ENCODE assay signal across 16 mouse cellular contexts in genomic region chr2:31474686-31475085, GRCm38 (mm10). TPM values are rescaled to one million over a fixed set of nuclear protein-coding genes. Genes with fewer than 3 reads are reported as not detected.
DNase-seq lines count a peak whose midpoint lies in the region; ATAC-seq and TF ChIP-seq lines count a peak whose summit lies in the region.
"Had no signal": no experiment of that assay in that cellular context is flagged by ENCODE, and none has a peak within 500 bp of the region (broad histone marks: within the 10 kb centered on the region; RNA-seq: fewer than 3 reads in every experiment).

No protein-coding gene starts in this region.

- peaks cover 14% of the 10 kb centered on the region; the same call in 1 of the 2 replicates for H3K79me2 ChIP-seq in liver, adult 2 months (ENCODE audit: control insufficient read depth, insufficient read depth, low read length)

- ATAC-seq in hindbrain, embryonic 12.5 days (ENCODE audit: low FRiP score): no peak
- no peak for ATAC-seq in midbrain, embryonic 16.5 days
- ATAC-seq: Patski had no signal

- peaks cover 54% of the 10 kb centered on the region for H3K4me1 ChIP-seq in hindbrain, embryonic 10.5 days (replicated peaks)
- peaks cover 20% of the 10 kb centered on the region for H3K4me1 ChIP-seq in hindbrain, embryonic 12.5 days
- peaks cover 30% of the 10 kb centered on the region for H3K4me1 ChIP-seq in liver, adult 2 months (ENCODE audit: control insufficient read depth, insufficient read depth, low read length)
- H3K4me1 ChIP-seq in midbrain, embryonic 16.5 days (ENCODE audit: control insufficient read depth, insufficient read depth, low read length): peaks cover 7% of the 10 kb centered on the region

- TF ChIP-seq CTCF in liver, adult 2 months (IDR thresholded peaks at IDR 0.05; ENCODE audit: low read depth, low read length): no peak

- H3K4me2 ChIP-seq in hindbrain, embryonic 12.5 days (replicated peaks): no peak overlapping the region
- H3K4me2 ChIP-seq in midbrain, embryonic 16.5 days (ENCODE audit: low read length): no peak overlapping the region
- H3K4me2 ChIP-seq: embryonic facial prominence, embryonic 12.5 days; heart, embryonic 13.5 days had no signal

- TF ChIP-seq POLR2A in liver, adult 2 months (IDR thresholded peaks at IDR 0.05; ENCODE audit: extremely low read depth, insufficient read depth, low read length): 0 out of 2 replicates have a peak, but pooled peaks have one; percentile 20

- DNase-seq in hindbrain, embryonic 10.5 days (ENCODE audit: low spot score): peak; percentile 57
- DNase-seq in liver, adult 2 months (ENCODE audit: extremely low read depth, low read depth, low spot score): no peak
- no peak for DNase-seq in liver
- peak; percentile 67 for DNase-seq in retina, postnatal 1 day
- no peak for DNase-seq in retina, embryonic 14.5 days (ENCODE audit: low spot score)
- DNase-seq in left cerebral cortex, postnatal 25 days (ENCODE audit: low spot score in 2 of 2): no peak
- DNase-seq: cerebellum, adult 18-20 months; gastrocnemius, postnatal 36 days; heart, adult 2 months; heart, postnatal 14 days; lung, postnatal 10 days had no signal

- H3K36me3 ChIP-seq in hindbrain, embryonic 10.5 days: no peaks in the 10 kb centered on the region
- no peaks in the 10 kb centered on the region for H3K36me3 ChIP-seq in hindbrain, embryonic 12.5 days
- peaks cover 59% of the 10 kb centered on the region for H3K36me3 ChIP-seq in liver, adult 2 months (ENCODE audit: control insufficient read depth, insufficient read depth, low read length)
- H3K36me3 ChIP-seq in midbrain, embryonic 16.5 days (ENCODE audit: control insufficient read depth, insufficient read depth, low read length): no peaks in the 10 kb centered on the region
- H3K36me3 ChIP-seq: embryonic facial prominence, embryonic 12.5 days; heart, embryonic 13.5 days had no signal

- H3K27ac ChIP-seq in hindbrain, embryonic 10.5 days: peak overlapping the region; percentile 46; the same call in 1 of the 2 replicates
- H3K27ac ChIP-seq in hindbrain, embryonic 12.5 days: no peak overlapping the region
- no peak overlapping the region; the same call in 1 of the 2 replicates for H3K27ac ChIP-seq in liver, adult 2 months (replicated peaks; ENCODE audit: insufficient read depth, low read depth, low read length)
- no peak overlapping the region for H3K27ac ChIP-seq in midbrain, embryonic 16.5 days (ENCODE audit: low read length)
- H3K27ac ChIP-seq: embryonic facial prominence, embryonic 12.5 days; heart, adult 2 months; heart, embryonic 13.5 days had no signal

- WGBS in hindbrain, embryonic 10.5 days: 55% methylated on average over 5 of the region's 5 CpGs
- WGBS in hindbrain, embryonic 12.5 days: 50% methylated on average over 5 of the region's 5 CpGs
- WGBS in liver, adult 2 months: 40% methylated on average over 5 of the region's 5 CpGs
- WGBS in midbrain, embryonic 16.5 days: 36% methylated on average over 5 of the region's 5 CpGs

- peaks cover 62% of the 10 kb centered on the region for H3K27me3 ChIP-seq in hindbrain, embryonic 10.5 days (ENCODE audit: insufficient read depth, poor library complexity, severe bottlenecking)
- peaks cover 53% of the 10 kb centered on the region for H3K27me3 ChIP-seq in hindbrain, embryonic 12.5 days
- no peaks in the 10 kb centered on the region for H3K27me3 ChIP-seq in liver, adult 2 months (ENCODE audit: control insufficient read depth, insufficient read depth, low read length)
- H3K27me3 ChIP-seq in midbrain, embryonic 16.5 days (ENCODE audit: control insufficient read depth, insufficient read depth, low read depth, low read length): peaks cover 18% of the 10 kb centered on the region

- H3K9ac ChIP-seq in hindbrain, embryonic 12.5 days: no peak overlapping the region
- H3K9ac ChIP-seq in liver, adult 2 months (ENCODE audit: low read depth, low read length): peak overlapping the region; percentile 29
- H3K9ac ChIP-seq in midbrain, embryonic 16.5 days (ENCODE audit: low read depth, low read length): peak overlapping the region; percentile 25; the same call in 1 of the 2 replicates
- H3K9ac ChIP-seq: embryonic facial prominence, embryonic 12.5 days; heart, embryonic 13.5 days had no signal

- H3K9me3 ChIP-seq in hindbrain, embryonic 10.5 days: 0 out of 2 replicates have a peak, but pooled peaks cover 6% of the 10 kb centered on the region
- H3K9me3 ChIP-seq in hindbrain, embryonic 12.5 days (replicated peaks): no peaks in the 10 kb centered on the region
- H3K9me3 ChIP-seq in midbrain, embryonic 16.5 days (replicated peaks; ENCODE audit: control insufficient read depth, low read length, poor library complexity, severe bottlenecking): no peaks in the 10 kb centered on the region
- H3K9me3 ChIP-seq: embryonic facial prominence, embryonic 12.5 days; heart, embryonic 13.5 days had no signal

- intact Hi-C loops in left cerebral cortex, postnatal 25 days (cut with DNase I): no loop called here

- H3K4me3 ChIP-seq in hindbrain, embryonic 10.5 days: no peak overlapping the region
- no peak overlapping the region for H3K4me3 ChIP-seq in hindbrain, embryonic 12.5 days
- H3K4me3 ChIP-seq in liver, adult 2 months (ENCODE audit: insufficient read depth, low read depth, low read length): peak overlapping the region; percentile 52
- H3K4me3 ChIP-seq in midbrain, embryonic 16.5 days (ENCODE audit: low read depth, low read length): no peak overlapping the region
- H3K4me3 ChIP-seq: embryonic facial prominence, embryonic 12.5 days; heart, adult 2 months; heart, embryonic 13.5 days had no signal

RNA-seq across cellular contexts. Expression of gene Ass1, which starts 4.7 kb away (rescaled TPM):
- 11.8 and 15.0 TPM in 2 replicates for polyA plus RNA-seq in hindbrain, embryonic 10.5 days (2016; fragmentation: Nextera tagmentation; extraction: Ambion mirVana)
- polyA plus RNA-seq in hindbrain, embryonic 12.5 days (2016; fragmentation: Nextera tagmentation; extraction: Ambion mirVana): 7.2 and 7.7 TPM in 2 replicates
- 3,064 and 4,344 TPM in 2 replicates for total RNA-seq in liver, adult 2 months (2014; rRNA removed)
- polyA plus RNA-seq in liver, adult 2 months (2012; rRNA removed): 3,470 and 3,993 TPM in 2 replicates
- polyA plus RNA-seq in midbrain, embryonic 16.5 days (2015; fragmentation: Nextera tagmentation; extraction: Ambion mirVana): 10.3 and 12.0 TPM in 2 replicates
- 10 to 100 TPM; 16.1 to 16.8 TPM for total RNA-seq in left cerebral cortex, postnatal 25 days (2021)

Comparison
In these comparisons a context has a peak if more than half of its experiments do, and no peak if none do; other contexts are left out.
1. DNase-seq: peak in hindbrain, embryonic 10.5 days (single experiment) and retina, postnatal 1 day (single experiment); none in liver, adult 2 months (single experiment), liver (single experiment), retina, embryonic 14.5 days (single experiment) and left cerebral cortex, postnatal 25 days (0 of 2).
2. RNA of gene Ass1, which starts 4.7 kb away (polyA plus RNA-seq): 3,470 to 3,993 TPM in liver, adult 2 months; 10.3 to 12.0 TPM in midbrain, embryonic 16.5 days, 11.8 to 15.0 TPM in hindbrain, embryonic 10.5 days and 7.2 to 7.7 TPM in hindbrain, embryonic 12.5 days; every median in the first group is over 100 times any median in the second.